Mouse (Mus musculus) kidney, postnatal 14 days (tissue): ENCODE data around the gene Mars2.

Experiments
- DNase-seq: peaks from one replicate; pipeline ENCODE4 v3.0.0; 2022; ENCODE audit warnings: mixed read lengths

Mars2 gene

GRCm38 (mm10) chr1:55224111-55224510 lies 12.9 kb upstream of the Mars2 start:
- DNase-seq = no peak

- DNase-seq = no peak
These were observed 11.6 kb upstream of the Mars2 start for GRCm38 (mm10) chr1:55225398-55225797.

GRCm38 (mm10) chr1:55226011-55226857 lies 10.7 kb upstream of the Mars2 start, which contains the start of gene Rftn2:
Rftn2 (minus strand) TSS chr1:55226782.
- peak; percentile 59 for DNase-seq

- DNase-seq = no peak
These were observed 9.6 kb upstream of the Mars2 start for GRCm38 (mm10) chr1:55227376-55227775.

GRCm38 (mm10) chr1:55228256-55228884 lies 8.6 kb upstream of the Mars2 start:
- no peak for DNase-seq

- no peak for DNase-seq
These were observed 2.0 kb upstream of the Mars2 start for GRCm38 (mm10) chr1:55234910-55235520.

GRCm38 (mm10) chr1:55236487-55236886 lies 490 bp upstream of the Mars2 start:
- DNase-seq = no peak

GRCm38 (mm10) chr1:55237643-55238161 lies 725 bp downstream of the Mars2 start:
- peak; percentile 37 for DNase-seq

GRCm38 (mm10) chr1:55238496-55238895 lies 1.5 kb downstream of the Mars2 start:
- no peak for DNase-seq

- DNase-seq = peak; percentile 56
These were observed 2.3 kb downstream of the Mars2 start for GRCm38 (mm10) chr1:55239237-55239636.

- no peak for DNase-seq
These were observed 9.4 kb downstream of the Mars2 start for GRCm38 (mm10) chr1:55246374-55246773.

GRCm38 (mm10) chr1:55264385-55264784 lies 27.4 kb downstream of the Mars2 start:
- no peak for DNase-seq

GRCm38 (mm10) chr1:55265447-55265846 lies 28.5 kb downstream of the Mars2 start:
- DNase-seq = no peak

- DNase-seq = no peak
These were observed 42.1 kb downstream of the Mars2 start for GRCm38 (mm10) chr1:55279081-55279480.
